Mouse (Mus musculus): Measurements from ENCODE around the gene Slc22a20. TPM values are rescaled to one million over a fixed set of nuclear protein-coding genes. Genes with fewer than 3 reads are reported as not detected.

Slc22a20 gene
- polyA plus RNA-seq, 1 experiment from 2014 or later = not detected

Other genes starting within 250 kb of the Slc22a20 start
- gene Ltbp3, start 245.2 kb downstream of the Slc22a20 start, polyA plus RNA-seq (2015; fragmentation: Nextera tagmentation; extraction: Ambion mirVana) = 9.3 and 9.6 TPM in 2 replicates
- gene Scyl1, start 214.7 kb downstream of the Slc22a20 start, polyA plus RNA-seq (2015; fragmentation: Nextera tagmentation; extraction: Ambion mirVana) = 86.3 and 86.6 TPM in 2 replicates
- gene Frmd8, start 110.9 kb downstream of the Slc22a20 start, polyA plus RNA-seq (2015; fragmentation: Nextera tagmentation; extraction: Ambion mirVana) = 14.7 and 16.5 TPM in 2 replicates
- 2.0 and 2.2 TPM in 2 replicates for gene Slc25a45, start 108.3 kb downstream of the Slc22a20 start, polyA plus RNA-seq (2015; fragmentation: Nextera tagmentation; extraction: Ambion mirVana)
- 13.4 and 14.6 TPM in 2 replicates for gene Tigd3, start 92.0 kb downstream of the Slc22a20 start, polyA plus RNA-seq (2015; fragmentation: Nextera tagmentation; extraction: Ambion mirVana)
- gene Dpf2, start 73.1 kb downstream of the Slc22a20 start, polyA plus RNA-seq (2015; fragmentation: Nextera tagmentation; extraction: Ambion mirVana) = 105 and 121 TPM in 2 replicates
- gene Cdc42ep2, start 61.3 kb downstream of the Slc22a20 start, polyA plus RNA-seq (2015; fragmentation: Nextera tagmentation; extraction: Ambion mirVana) = 16.0 and 20.4 TPM in 2 replicates
- 19.4 and 22.4 TPM in 2 replicates for gene Pola2, start 21.9 kb downstream of the Slc22a20 start, polyA plus RNA-seq (2015; fragmentation: Nextera tagmentation; extraction: Ambion mirVana)
- gene Capn1, start 29.8 kb upstream of the Slc22a20 start, polyA plus RNA-seq (2015; fragmentation: Nextera tagmentation; extraction: Ambion mirVana) = 3.0 and 3.2 TPM in 2 replicates
- 31.5 and 34.5 TPM in 2 replicates for gene Syvn1, start 60.4 kb upstream of the Slc22a20 start, polyA plus RNA-seq (2015; fragmentation: Nextera tagmentation; extraction: Ambion mirVana)
- gene Mrpl49, start 71.6 kb upstream of the Slc22a20 start, polyA plus RNA-seq (2015; fragmentation: Nextera tagmentation; extraction: Ambion mirVana) = 58.5 and 59.7 TPM in 2 replicates
- 459 and 498 TPM in 2 replicates for gene Fau, start 71.7 kb upstream of the Slc22a20 start, polyA plus RNA-seq (2015; fragmentation: Nextera tagmentation; extraction: Ambion mirVana)
- 28.2 and 30.2 TPM in 2 replicates for gene Znhit2, start 75.0 kb upstream of the Slc22a20 start, polyA plus RNA-seq (2015; fragmentation: Nextera tagmentation; extraction: Ambion mirVana)
- 55.1 and 59.0 TPM in 2 replicates for gene Tm7sf2, start 82.2 kb upstream of the Slc22a20 start, polyA plus RNA-seq (2015; fragmentation: Nextera tagmentation; extraction: Ambion mirVana)
- 86.1 and 93.9 TPM in 2 replicates for gene Vps51, start 91.1 kb upstream of the Slc22a20 start, polyA plus RNA-seq (2015; fragmentation: Nextera tagmentation; extraction: Ambion mirVana)
- not detected in 2 replicates for gene Tmem262, start 93.9 kb upstream of the Slc22a20 start, polyA plus RNA-seq (2015; fragmentation: Nextera tagmentation; extraction: Ambion mirVana)
- gene Gm28374, start 96.1 kb upstream of the Slc22a20 start, polyA plus RNA-seq (2015; fragmentation: Nextera tagmentation; extraction: Ambion mirVana) = 0.85 and 1.5 TPM in 2 replicates
- 80.6 and 87.3 TPM in 2 replicates for gene Zfpl1, start 98.8 kb upstream of the Slc22a20 start, polyA plus RNA-seq (2015; fragmentation: Nextera tagmentation; extraction: Ambion mirVana)
- 3.7 and 4.1 TPM in 2 replicates for gene Cdca5, start 98.8 kb upstream of the Slc22a20 start, polyA plus RNA-seq (2015; fragmentation: Nextera tagmentation; extraction: Ambion mirVana)
- gene AC131692.1, start 108.3 kb upstream of the Slc22a20 start, polyA plus RNA-seq (2015; fragmentation: Nextera tagmentation; extraction: Ambion mirVana) = not detected in 2 replicates
- 0.25 and 0.26 TPM in 2 replicates for gene Naaladl1, start 119.6 kb upstream of the Slc22a20 start, polyA plus RNA-seq (2015; fragmentation: Nextera tagmentation; extraction: Ambion mirVana)
- 44.2 and 45.2 TPM in 2 replicates for gene Sac3d1, start 132.5 kb upstream of the Slc22a20 start, polyA plus RNA-seq (2015; fragmentation: Nextera tagmentation; extraction: Ambion mirVana)
- gene Snx15, start 142.2 kb upstream of the Slc22a20 start, polyA plus RNA-seq (2015; fragmentation: Nextera tagmentation; extraction: Ambion mirVana) = 58.7 and 65.4 TPM in 2 replicates
- gene Batf2, start 154.8 kb upstream of the Slc22a20 start, polyA plus RNA-seq (2015; fragmentation: Nextera tagmentation; extraction: Ambion mirVana) = 0.15 TPM in 1 of 2 replicates, not detected in the other
- gene Arl2, start 155.4 kb upstream of the Slc22a20 start, polyA plus RNA-seq (2015; fragmentation: Nextera tagmentation; extraction: Ambion mirVana) = 133 and 151 TPM in 2 replicates
- gene Majin, start 198.2 kb upstream of the Slc22a20 start, polyA plus RNA-seq (2015; fragmentation: Nextera tagmentation; extraction: Ambion mirVana) = not detected in 2 replicates
- not detected in 2 replicates for gene Gpha2, start 240.2 kb upstream of the Slc22a20 start, polyA plus RNA-seq (2015; fragmentation: Nextera tagmentation; extraction: Ambion mirVana)
- 149 and 165 TPM in 2 replicates for gene Ppp2r5b, start 249.7 kb upstream of the Slc22a20 start, polyA plus RNA-seq (2015; fragmentation: Nextera tagmentation; extraction: Ambion mirVana)

Measured in midbrain, embryonic 16.5 days (tissue).